Mouse (Mus musculus): ENCODE data around the gene Cox20. TPM values are rescaled to one million over a fixed set of nuclear protein-coding genes. Genes with fewer than 3 reads are reported as not detected.
A peak's percentile ranks its signal among the peaks of the same experiment; 100 is the strongest.
"Not testable (repeated sequence)": the region's sequence is repeated elsewhere in the genome, so short reads cannot be mapped to it uniquely, and the experiment has no call there.

Cox20 gene
- polyA plus RNA-seq (2012; rRNA removed) = 82.0 and 107 TPM in 2 replicates

GRCm38 (mm10) chr1:178318389-178319184, at the start of gene Cox20:
Gene Cox20, plus strand, starts transcription at chr1:178319130.
- DNase-seq (ENCODE audit: low read depth) = peak; percentile 99
- TF ChIP-seq POLR2A (IDR thresholded peaks at IDR 0.05; ENCODE audit: borderline replicate concordance, extremely low read depth, insufficient read depth, insufficient read length, poor library complexity, severe bottlenecking) (peak; percentile 38; the same call in 1 of the 2 replicates), CTCF (IDR thresholded peaks at IDR 0.05; ENCODE audit: borderline replicate concordance, extremely low read depth, insufficient read depth, insufficient read length) (no peak)

- TF ChIP-seq CTCF (IDR thresholded peaks at IDR 0.05; ENCODE audit: borderline replicate concordance, extremely low read depth, insufficient read depth, insufficient read length) = no peak
- no peak for TF ChIP-seq POLR2A (IDR thresholded peaks at IDR 0.05; ENCODE audit: borderline replicate concordance, extremely low read depth, insufficient read depth, insufficient read length, poor library complexity, severe bottlenecking)
- peak; percentile 3 for DNase-seq (ENCODE audit: low read depth)
Observed at GRCm38 (mm10) chr1:178270635-178271034, 48.3 kb upstream of the Cox20 start.

DNA sequence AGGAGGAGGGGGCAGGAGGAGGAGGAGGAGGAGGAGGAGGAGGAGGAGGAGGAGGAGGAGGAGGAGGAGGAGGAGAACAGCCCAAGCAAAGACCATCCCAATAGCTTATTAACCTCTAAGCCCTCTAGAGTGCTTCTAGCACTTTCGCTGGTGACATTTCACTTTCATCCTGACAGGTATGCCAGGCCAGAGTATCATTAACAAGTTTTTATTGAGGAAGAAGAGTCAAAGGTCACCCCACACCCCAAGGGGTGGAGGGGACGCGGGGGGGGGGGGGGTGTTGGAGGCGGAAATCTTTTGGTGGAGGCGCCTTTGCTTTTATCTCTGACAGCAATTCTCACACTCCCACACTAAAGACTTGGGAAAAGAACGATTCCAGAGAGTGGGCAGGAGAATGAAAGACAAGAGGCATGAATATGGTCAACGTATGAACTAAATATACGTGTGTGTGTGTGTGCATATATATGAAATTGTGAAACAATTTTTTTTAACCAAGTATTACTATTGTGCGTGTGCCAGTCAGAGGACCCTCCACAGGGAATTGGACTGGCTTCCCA, 43.7 kb upstream of the Cox20 start:
- no peak for DNase-seq (ENCODE audit: low read depth)
- no peak for TF ChIP-seq CTCF (IDR thresholded peaks at IDR 0.05; ENCODE audit: borderline replicate concordance, extremely low read depth, insufficient read depth, insufficient read length)
- TF ChIP-seq POLR2A (IDR thresholded peaks at IDR 0.05; ENCODE audit: borderline replicate concordance, extremely low read depth, insufficient read depth, insufficient read length, poor library complexity, severe bottlenecking) = no peak

GRCm38 (mm10) chr1:178275738-178276053, 43.2 kb upstream of the Cox20 start:
- TF ChIP-seq POLR2A (IDR thresholded peaks at IDR 0.05; ENCODE audit: borderline replicate concordance, extremely low read depth, insufficient read depth, insufficient read length, poor library complexity, severe bottlenecking) (no peak), CTCF (IDR thresholded peaks at IDR 0.05; ENCODE audit: borderline replicate concordance, extremely low read depth, insufficient read depth, insufficient read length) (no peak)
- no peak for DNase-seq (ENCODE audit: low read depth)

DNA sequence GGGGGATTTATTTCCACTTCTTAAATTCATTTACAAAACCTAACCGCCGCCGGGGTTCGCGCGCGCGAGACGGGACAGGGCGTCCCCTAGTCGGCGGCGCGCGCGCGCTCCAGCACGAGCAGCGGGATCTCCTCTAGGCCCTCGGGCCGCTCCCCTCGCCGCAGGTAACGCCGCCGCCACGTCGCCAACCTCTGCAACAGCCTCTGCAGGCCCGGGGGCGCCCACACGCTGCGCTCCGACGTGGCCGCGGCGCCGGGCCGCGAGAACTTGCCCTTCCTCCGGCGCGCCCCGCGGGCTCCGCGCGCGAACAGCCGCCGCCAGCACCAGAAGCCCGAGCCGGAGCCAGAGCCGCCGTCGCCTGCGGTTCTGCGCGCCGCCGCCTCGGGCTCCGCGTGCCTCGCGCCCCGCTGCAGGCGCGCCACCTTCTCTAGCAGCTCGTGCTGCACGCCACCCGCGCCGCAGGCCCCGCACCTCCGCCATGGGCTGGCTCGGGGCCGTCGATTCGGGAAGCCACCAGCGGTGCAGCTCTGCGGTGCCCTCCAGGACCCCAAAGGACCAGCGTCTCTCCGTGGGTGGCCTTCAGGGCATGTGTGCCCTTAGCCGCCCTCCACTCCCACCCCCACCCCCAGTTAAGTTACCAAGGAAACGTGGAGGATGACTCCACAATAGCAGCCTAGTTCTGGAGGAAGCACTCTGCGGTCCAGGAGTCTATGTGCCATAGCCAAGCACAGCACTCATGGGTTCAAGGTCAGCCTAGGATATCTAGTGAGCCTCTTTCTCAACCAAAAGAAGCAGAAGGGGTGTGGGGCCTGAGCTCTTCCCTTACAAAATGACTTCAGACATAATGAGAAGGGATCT, 42.6 kb upstream of the Cox20 start:
- peak; percentile 91 for DNase-seq (ENCODE audit: low read depth)
- no peak for TF ChIP-seq CTCF (IDR thresholded peaks at IDR 0.05; ENCODE audit: borderline replicate concordance, extremely low read depth, insufficient read depth, insufficient read length)
- TF ChIP-seq POLR2A (IDR thresholded peaks at IDR 0.05; ENCODE audit: borderline replicate concordance, extremely low read depth, insufficient read depth, insufficient read length, poor library complexity, severe bottlenecking) = no peak

GRCm38 (mm10) chr1:178283314-178283713, 35.6 kb upstream of the Cox20 start:
- DNase-seq (ENCODE audit: low read depth) = not testable (repeated sequence)

DNA sequence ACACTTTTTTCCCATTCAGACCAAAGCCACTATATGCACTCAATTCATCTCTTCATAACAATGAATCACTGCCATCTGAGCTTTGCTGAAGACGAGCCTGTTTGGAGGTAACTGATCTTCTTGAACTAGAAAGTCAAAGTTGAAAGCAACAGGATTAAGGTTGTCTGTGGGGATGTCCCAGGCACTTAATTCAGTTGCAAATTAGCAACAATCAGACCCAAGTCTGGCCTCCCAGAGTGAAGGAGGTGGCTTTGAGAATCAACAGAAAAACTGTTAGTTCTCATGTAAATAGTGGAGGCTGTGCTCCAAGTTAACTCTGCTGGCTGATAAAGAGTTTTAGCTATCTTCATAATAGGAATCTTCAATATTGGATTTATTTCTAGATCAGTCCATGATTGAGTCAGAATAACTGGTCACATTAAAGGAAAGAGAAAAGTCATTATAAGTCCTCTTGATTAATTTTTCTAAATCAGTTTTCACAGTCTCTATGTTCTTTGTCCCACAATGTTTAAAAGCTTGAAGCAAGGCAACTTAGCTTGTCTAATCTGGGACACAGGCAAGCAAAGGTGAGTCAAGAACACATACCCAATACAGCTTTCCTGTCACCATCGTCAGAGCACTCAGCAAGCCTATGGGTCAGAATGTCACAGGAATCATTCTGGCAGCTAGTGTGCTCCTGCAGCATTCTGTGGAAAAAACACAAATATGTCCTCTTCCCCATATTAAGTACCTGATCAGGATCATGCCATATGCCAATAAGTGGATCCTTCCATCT, 34.8 kb upstream of the Cox20 start:
- TF ChIP-seq POLR2A (IDR thresholded peaks at IDR 0.05; ENCODE audit: borderline replicate concordance, extremely low read depth, insufficient read depth, insufficient read length, poor library complexity, severe bottlenecking) (no peak), CTCF (IDR thresholded peaks at IDR 0.05; ENCODE audit: borderline replicate concordance, extremely low read depth, insufficient read depth, insufficient read length) (no peak)
- DNase-seq (ENCODE audit: low read depth) = no peak

GRCm38 (mm10) chr1:178287601-178288176, 31.2 kb upstream of the Cox20 start:
- TF ChIP-seq POLR2A (IDR thresholded peaks at IDR 0.05; ENCODE audit: borderline replicate concordance, extremely low read depth, insufficient read depth, insufficient read length, poor library complexity, severe bottlenecking) = no peak
- TF ChIP-seq CTCF (IDR thresholded peaks at IDR 0.05; ENCODE audit: borderline replicate concordance, extremely low read depth, insufficient read depth, insufficient read length) = no peak
- DNase-seq (ENCODE audit: low read depth) = no peak

- TF ChIP-seq POLR2A (IDR thresholded peaks at IDR 0.05; ENCODE audit: borderline replicate concordance, extremely low read depth, insufficient read depth, insufficient read length, poor library complexity, severe bottlenecking) = no peak
- no peak for TF ChIP-seq CTCF (IDR thresholded peaks at IDR 0.05; ENCODE audit: borderline replicate concordance, extremely low read depth, insufficient read depth, insufficient read length)
Observed at GRCm38 (mm10) chr1:178291716-178292115, 27.2 kb upstream of the Cox20 start.

GRCm38 (mm10) chr1:178294051-178294450, 24.9 kb upstream of the Cox20 start:
- no peak for DNase-seq (ENCODE audit: low read depth)
- TF ChIP-seq CTCF (IDR thresholded peaks at IDR 0.05; ENCODE audit: borderline replicate concordance, extremely low read depth, insufficient read depth, insufficient read length) = no peak
- no peak for TF ChIP-seq POLR2A (IDR thresholded peaks at IDR 0.05; ENCODE audit: borderline replicate concordance, extremely low read depth, insufficient read depth, insufficient read length, poor library complexity, severe bottlenecking)

More at GRCm38 (mm10) chr1:178291716-178292115, 27.2 kb upstream of the Cox20 start:
- no peak for DNase-seq (ENCODE audit: low read depth)

GRCm38 (mm10) chr1:178301261-178301660, 17.7 kb upstream of the Cox20 start:
- not testable (repeated sequence) for DNase-seq (ENCODE audit: low read depth)
